Mouse (Mus musculus) lung, postnatal 0 days (tissue): ENCODE measurements at regions not wholly inside any gene's neighbourhood (a gene's known extent, or its start where the extent isn't known, plus 50 kb on each side); places are given as distances from the start of the nearest gene placed in this dataset.

Source experiments
- CTCF ChIP-seq: IDR thresholded peaks from 2 replicates; pipeline ENCODE4 v1.5.1; 2016; ENCODE audit warnings: antibody characterized with exemption, mild to moderate bottlenecking
- EP300 ChIP-seq: IDR thresholded peaks from 2 replicates; pipeline ENCODE4 v1.6.1; 2016; ENCODE audit warnings: antibody characterized with exemption, mild to moderate bottlenecking, control low read depth

- TF ChIP-seq CTCF (no peak), EP300 (no peak)
These were observed 219.6 kb downstream of the Galc start for GRCm38 (mm10) chr12:98039677-98040076.
